Mouse (Mus musculus): Measurements from ENCODE around the gene 1700029H14Rik. TPM values are rescaled to one million over a fixed set of nuclear protein-coding genes. Genes with fewer than 3 reads are reported as not detected.

1700029H14Rik gene
- polyA plus RNA-seq, 1 experiment from 2014 or later: not detected

- Histone ChIP-seq H3K4me1 (peaks cover 35% of the 10 kb centered on the region), H3K4me3 (no peak overlapping the region), H3K36me3 (no peaks in the 10 kb centered on the region), H3K9me3 (no peaks in the 10 kb centered on the region), H3K27ac (no peak overlapping the region), H3K9ac (no peak overlapping the region), H3K4me2 (no peak overlapping the region), H3K27me3 (no peaks in the 10 kb centered on the region)
- no peak for ATAC-seq (ENCODE audit: borderline replicate concordance, extremely low read depth, low FRiP score, low TSS enrichment)
- 57% methylated on average over 9 of the region's 9 CpGs for WGBS
Observed at GRCm38 (mm10) chr8:13519503-13519902, 42.8 kb downstream of the 1700029H14Rik start.

DNA sequence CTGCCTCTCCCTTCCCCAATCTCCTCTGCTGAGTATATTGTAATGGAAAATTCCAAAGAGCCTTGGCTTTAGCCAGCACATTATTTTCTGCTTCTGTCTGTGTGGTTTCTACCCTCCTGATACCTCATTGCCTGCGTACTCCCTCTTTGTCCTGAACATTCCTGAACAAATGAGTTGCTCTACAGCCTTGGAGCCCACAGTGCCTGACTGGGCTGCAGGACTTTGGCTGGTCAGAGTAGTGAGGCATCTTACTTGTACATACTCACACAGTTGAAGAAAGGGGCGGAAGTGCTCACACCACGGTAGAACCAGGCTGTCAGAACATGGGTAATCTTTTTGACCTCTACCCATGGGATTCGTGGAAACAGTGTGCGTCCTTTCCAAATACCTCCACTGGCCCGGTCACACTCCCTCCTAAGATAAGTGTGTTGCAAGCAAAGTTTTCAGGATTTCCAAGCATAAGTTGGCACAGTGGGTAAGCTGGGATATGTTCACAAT is 44.9 kb downstream of the 1700029H14Rik start:
- ATAC-seq (ENCODE audit: borderline replicate concordance, extremely low read depth, low FRiP score, low TSS enrichment): no peak
- Histone ChIP-seq H3K4me1 (peaks cover 35% of the 10 kb centered on the region), H3K27ac (0 out of 2 replicates have a peak overlapping the region, but pooled peaks have one; percentile 65), H3K9me3 (no peaks in the 10 kb centered on the region), H3K27me3 (no peaks in the 10 kb centered on the region), H3K4me2 (no peak overlapping the region), H3K36me3 (no peaks in the 10 kb centered on the region), H3K4me3 (no peak overlapping the region), H3K9ac (no peak overlapping the region)
- 81% methylated on average over 6 of the region's 6 CpGs for WGBS

DNA sequence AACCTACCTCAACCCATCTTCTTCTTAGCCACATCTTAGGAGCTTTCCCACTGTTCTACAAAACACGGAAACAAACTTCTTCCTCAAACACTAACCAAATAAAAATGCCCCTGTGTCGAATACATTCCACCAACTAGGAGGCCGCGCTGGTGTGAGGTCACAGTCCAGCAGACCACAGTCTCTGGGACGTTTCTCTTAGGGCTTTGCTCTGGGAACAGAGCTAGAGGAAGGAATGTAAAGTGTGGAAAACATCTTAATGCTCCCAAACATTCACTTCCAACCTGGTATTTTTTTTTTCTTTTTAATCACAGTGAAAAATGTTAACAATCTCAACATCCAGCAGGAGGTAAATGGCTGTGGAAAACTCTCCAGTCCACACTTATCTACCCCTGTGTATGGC is 45.5 kb downstream of the 1700029H14Rik start:
- H3K4me3 ChIP-seq: no peak overlapping the region
- no peaks in the 10 kb centered on the region for H3K27me3 ChIP-seq
- 67% methylated on average over 5 of the region's 5 CpGs for WGBS
- no peaks in the 10 kb centered on the region for H3K9me3 ChIP-seq
- H3K9ac ChIP-seq: no peak overlapping the region
- peak overlapping the region; percentile 65; the same call in 1 of the 2 replicates for H3K27ac ChIP-seq
- H3K36me3 ChIP-seq: no peaks in the 10 kb centered on the region
- H3K4me1 ChIP-seq: peaks cover 36% of the 10 kb centered on the region
- no peak overlapping the region for H3K4me2 ChIP-seq
- ATAC-seq (ENCODE audit: borderline replicate concordance, extremely low read depth, low FRiP score, low TSS enrichment): no peak

GRCm38 (mm10) chr8:13516011-13516442 is 46.2 kb downstream of the 1700029H14Rik start:
- no peaks in the 10 kb centered on the region for H3K27me3 ChIP-seq
- H3K9ac ChIP-seq: no peak overlapping the region
- H3K4me3 ChIP-seq: no peak overlapping the region
- H3K4me1 ChIP-seq: peaks cover 36% of the 10 kb centered on the region
- H3K4me2 ChIP-seq: no peak overlapping the region
- H3K9me3 ChIP-seq: no peaks in the 10 kb centered on the region
- no peaks in the 10 kb centered on the region for H3K36me3 ChIP-seq
- H3K27ac ChIP-seq: peak overlapping the region; percentile 65
- 20% methylated on average over 7 of the region's 7 CpGs for WGBS
- peak; percentile 74 for ATAC-seq (ENCODE audit: borderline replicate concordance, extremely low read depth, low FRiP score, low TSS enrichment)

DNA sequence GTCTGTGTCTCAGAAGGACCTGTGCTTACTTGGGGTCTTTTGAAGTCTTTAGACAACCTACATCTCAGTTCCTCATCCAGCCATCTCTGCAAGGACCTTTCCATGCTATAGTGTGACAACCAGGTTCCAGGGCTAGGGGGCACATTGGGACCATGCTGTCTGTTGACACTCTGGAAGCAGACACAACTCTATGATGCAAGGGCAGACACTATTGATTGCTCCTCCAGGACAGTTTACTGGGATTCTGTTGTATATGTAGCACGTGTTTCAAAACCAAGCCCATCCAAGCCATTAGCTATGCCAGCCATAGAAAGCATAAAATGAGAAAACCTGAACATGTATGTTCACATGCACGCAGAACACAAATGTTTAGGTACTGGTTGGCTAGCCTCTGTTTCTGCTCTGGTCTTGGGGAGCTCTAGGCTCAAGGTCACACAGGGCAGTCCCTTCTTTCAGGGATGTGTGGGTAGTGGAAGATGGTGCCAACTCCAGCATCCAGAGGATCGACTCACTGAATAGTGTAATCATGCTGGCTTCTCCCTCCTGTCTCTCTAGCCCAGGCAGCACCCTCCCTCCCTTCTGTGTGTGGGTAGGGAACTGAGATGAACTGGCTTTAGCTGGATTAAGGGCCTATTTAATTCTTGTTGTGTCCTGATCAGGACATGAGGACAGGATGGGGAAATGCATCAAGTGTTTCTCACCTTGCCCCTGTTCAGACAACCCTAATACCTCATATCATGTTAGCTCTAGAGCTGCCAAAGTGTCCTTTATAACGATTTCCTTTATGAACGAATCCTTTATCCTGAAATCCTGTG is 48.5 kb downstream of the 1700029H14Rik start:
- Histone ChIP-seq H3K27ac (no peak overlapping the region), H3K4me1 (peaks cover 28% of the 10 kb centered on the region), H3K36me3 (no peaks in the 10 kb centered on the region), H3K9ac (no peak overlapping the region), H3K9me3 (no peaks in the 10 kb centered on the region), H3K4me3 (no peak overlapping the region), H3K27me3 (no peaks in the 10 kb centered on the region), H3K4me2 (no peak overlapping the region)
- no peak for ATAC-seq (ENCODE audit: borderline replicate concordance, extremely low read depth, low FRiP score, low TSS enrichment)
- 75% methylated on average over 5 of the region's 5 CpGs for WGBS

GRCm38 (mm10) chr8:13512677-13513076 is 49.6 kb downstream of the 1700029H14Rik start:
- WGBS: 32% methylated on average over 6 of the region's 6 CpGs
- H3K4me3 ChIP-seq: no peak overlapping the region
- no peak overlapping the region for H3K4me2 ChIP-seq
- H3K27me3 ChIP-seq: no peaks in the 10 kb centered on the region
- H3K27ac ChIP-seq: no peak overlapping the region
- H3K36me3 ChIP-seq: no peaks in the 10 kb centered on the region
- peaks cover 37% of the 10 kb centered on the region for H3K4me1 ChIP-seq
- peak; percentile 43; the same call in 1 of the 2 replicates for ATAC-seq (ENCODE audit: borderline replicate concordance, extremely low read depth, low FRiP score, low TSS enrichment)
- no peak overlapping the region for H3K9ac ChIP-seq
- no peaks in the 10 kb centered on the region for H3K9me3 ChIP-seq

DNA sequence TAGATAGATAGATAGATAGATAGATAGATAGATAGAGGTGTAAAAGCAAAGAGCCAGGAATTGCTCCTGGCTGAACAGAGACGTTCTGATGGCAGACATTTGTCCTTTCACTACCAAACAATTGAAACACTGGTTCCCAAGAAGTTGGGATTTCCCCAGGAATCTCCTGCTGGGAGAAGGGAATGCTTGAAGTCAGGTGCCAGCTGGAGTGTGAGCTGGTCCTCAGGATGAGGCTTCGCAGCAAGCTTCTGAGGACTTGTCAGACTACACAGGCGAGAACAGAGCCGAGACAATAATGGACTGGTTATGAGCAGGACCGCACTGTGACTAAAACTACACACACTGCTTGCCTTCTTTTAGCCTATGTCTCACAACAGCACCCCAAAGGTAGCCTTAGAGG is 50.2 kb downstream of the 1700029H14Rik start:
- peaks cover 43% of the 10 kb centered on the region for H3K4me1 ChIP-seq
- H3K27me3 ChIP-seq: no peaks in the 10 kb centered on the region
- WGBS: 73% methylated on average over 5 of the region's 5 CpGs
- no peak overlapping the region for H3K9ac ChIP-seq
- no peaks in the 10 kb centered on the region for H3K9me3 ChIP-seq
- no peaks in the 10 kb centered on the region for H3K36me3 ChIP-seq
- H3K27ac ChIP-seq: no peak overlapping the region
- no peak for ATAC-seq (ENCODE audit: borderline replicate concordance, extremely low read depth, low FRiP score, low TSS enrichment)
- no peak overlapping the region for H3K4me3 ChIP-seq
- H3K4me2 ChIP-seq: no peak overlapping the region

GRCm38 (mm10) chr8:13507284-13507937 is 54.9 kb downstream of the 1700029H14Rik start:
- Histone ChIP-seq H3K27me3 (no peaks in the 10 kb centered on the region), H3K4me3 (no peak overlapping the region), H3K27ac (peak overlapping the region; percentile 18), H3K36me3 (no peaks in the 10 kb centered on the region), H3K9me3 (no peaks in the 10 kb centered on the region), H3K9ac (no peak overlapping the region), H3K4me1 (peaks cover 35% of the 10 kb centered on the region), H3K4me2 (no peak overlapping the region)
- ATAC-seq (ENCODE audit: borderline replicate concordance, extremely low read depth, low FRiP score, low TSS enrichment): peak; percentile 38; the same call in 1 of the 2 replicates
- WGBS: 76% methylated on average over 3 of the region's 3 CpGs

DNA sequence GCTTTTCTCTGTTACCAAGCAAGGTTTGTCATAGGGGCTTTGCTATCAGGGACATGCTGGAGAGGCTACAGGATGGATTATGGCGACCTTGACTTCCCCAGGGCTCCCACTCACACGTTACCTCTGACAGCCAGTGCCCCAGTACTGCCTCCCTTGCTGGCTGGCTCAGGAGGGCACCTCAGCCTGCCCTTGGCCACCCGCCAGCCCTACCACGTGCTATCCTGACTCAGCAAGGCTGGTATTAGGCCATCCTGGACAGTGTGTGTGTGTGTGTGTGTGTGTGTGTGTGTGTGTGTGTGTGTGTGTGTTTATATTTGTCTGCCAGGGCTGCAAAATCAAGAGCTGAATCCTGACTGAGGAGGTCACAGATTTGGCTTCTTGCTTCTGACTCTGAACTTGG is 55.4 kb downstream of the 1700029H14Rik start:
- no peaks in the 10 kb centered on the region for H3K27me3 ChIP-seq
- no peak overlapping the region for H3K9ac ChIP-seq
- no peaks in the 10 kb centered on the region for H3K36me3 ChIP-seq
- peak overlapping the region; percentile 18 for H3K27ac ChIP-seq
- no peak overlapping the region for H3K4me3 ChIP-seq
- peaks cover 34% of the 10 kb centered on the region for H3K4me1 ChIP-seq
- H3K9me3 ChIP-seq: no peaks in the 10 kb centered on the region
- 36% methylated on average over 4 of the region's 4 CpGs for WGBS
- peak; percentile 64; the same call in 1 of the 2 replicates for ATAC-seq (ENCODE audit: borderline replicate concordance, extremely low read depth, low FRiP score, low TSS enrichment)
- no peak overlapping the region for H3K4me2 ChIP-seq

DNA sequence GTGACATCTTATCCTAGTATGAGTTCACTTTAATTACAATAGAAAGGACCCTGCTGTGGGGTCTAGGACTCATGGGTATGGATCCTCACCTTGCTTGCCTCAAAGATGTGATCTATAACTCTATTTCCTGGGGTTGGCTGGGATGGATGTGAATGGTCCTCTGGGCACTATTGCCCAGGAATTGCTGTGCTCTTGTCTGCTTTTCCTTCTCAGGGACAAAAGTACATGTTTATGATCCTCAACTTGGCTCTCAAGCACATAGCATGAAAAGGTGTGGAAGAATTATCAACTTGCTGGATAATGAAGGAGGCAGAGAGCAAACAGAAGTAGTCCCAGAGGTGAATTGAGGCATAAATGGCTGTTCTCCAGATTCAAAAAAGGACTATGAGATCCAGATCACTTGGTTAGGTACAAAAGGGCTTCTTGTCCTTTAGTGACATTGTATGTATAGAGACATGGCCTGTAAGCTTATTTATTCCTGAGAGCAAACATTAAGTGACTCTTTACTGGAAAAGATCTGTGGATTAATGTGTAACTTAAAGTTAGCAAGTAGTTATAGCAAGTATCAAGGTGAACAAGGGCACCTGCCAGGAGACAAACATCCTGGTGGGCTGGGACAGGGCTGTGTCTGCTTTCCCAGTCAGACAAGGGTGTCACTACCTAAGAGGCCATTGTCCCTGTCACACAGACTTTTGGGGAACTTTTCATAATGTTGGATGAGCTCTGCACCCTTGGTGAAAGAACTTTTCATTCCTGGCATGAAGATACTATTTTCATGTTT is 57.2 kb downstream of the 1700029H14Rik start:
- H3K9me3 ChIP-seq: no peaks in the 10 kb centered on the region
- H3K4me2 ChIP-seq: no peak overlapping the region
- H3K4me3 ChIP-seq: no peak overlapping the region
- peaks cover 34% of the 10 kb centered on the region for H3K4me1 ChIP-seq
- H3K27ac ChIP-seq: no peak overlapping the region
- no peak overlapping the region for H3K9ac ChIP-seq
- no peaks in the 10 kb centered on the region for H3K27me3 ChIP-seq
- no peak for ATAC-seq (ENCODE audit: borderline replicate concordance, extremely low read depth, low FRiP score, low TSS enrichment)
- H3K36me3 ChIP-seq: no peaks in the 10 kb centered on the region

DNA sequence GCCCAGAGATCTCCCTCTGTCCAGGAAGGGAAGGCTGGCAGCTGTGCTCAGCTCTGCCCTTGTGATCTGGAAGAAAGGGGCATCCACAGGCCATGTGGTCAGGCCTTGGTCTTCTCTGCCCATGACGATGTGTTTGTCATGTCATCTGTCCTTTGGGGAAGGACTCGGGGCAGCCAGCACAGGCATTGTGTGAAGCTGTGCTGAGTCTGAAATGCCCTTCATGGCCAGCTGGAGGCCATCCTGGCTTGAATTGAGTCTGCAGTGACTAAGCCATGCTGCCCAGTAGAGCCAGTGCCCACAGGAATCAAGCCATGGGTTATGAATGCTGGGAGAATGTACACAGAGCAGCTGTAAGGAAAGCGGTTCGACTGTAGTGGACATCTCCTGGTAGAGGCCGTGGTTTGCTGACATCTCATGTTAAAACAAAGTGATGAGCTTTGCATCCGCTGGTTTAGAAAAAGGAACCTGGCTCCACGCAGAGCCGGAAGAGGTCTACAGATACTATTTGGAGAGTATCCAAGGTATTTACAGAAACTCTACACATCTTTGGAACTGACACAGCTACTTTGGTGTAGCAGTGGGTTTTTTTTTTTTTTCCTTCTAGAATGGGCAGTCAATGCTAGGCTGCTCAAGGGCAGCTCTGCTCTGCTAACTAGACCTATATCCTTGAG is 58.2 kb downstream of the 1700029H14Rik start:
- H3K27me3 ChIP-seq: no peaks in the 10 kb centered on the region
- 67% methylated on average over 8 of the region's 8 CpGs for WGBS
- H3K9me3 ChIP-seq: no peaks in the 10 kb centered on the region
- ATAC-seq (ENCODE audit: borderline replicate concordance, extremely low read depth, low FRiP score, low TSS enrichment): 0 out of 2 replicates have a peak, but pooled peaks have one; percentile 10
- H3K36me3 ChIP-seq: no peaks in the 10 kb centered on the region
- H3K9ac ChIP-seq: no peak overlapping the region
- H3K4me3 ChIP-seq: no peak overlapping the region
- H3K27ac ChIP-seq: no peak overlapping the region
- no peak overlapping the region for H3K4me2 ChIP-seq
- H3K4me1 ChIP-seq: peaks cover 34% of the 10 kb centered on the region

Measured in lung, embryonic 15.5 days (tissue).